Mouse (Mus musculus) lung, postnatal 14 days (tissue): ENCODE results near the gene B4galt5.

ENCODE experiments used
- DNase-seq: peaks from one replicate; pipeline ENCODE4 v3.0.0; 2021

B4galt5 gene

GRCm38 (mm10) chr2:167302031-167302430 lies 47.0 kb downstream of the B4galt5 start:
- DNase-seq, result no peak

- DNase-seq, result no peak
Measured at GRCm38 (mm10) chr2:167301601-167302000, 47.4 kb downstream of the B4galt5 start.

GRCm38 (mm10) chr2:167300943-167301497 lies 48.0 kb downstream of the B4galt5 start:
- DNase-seq, result no peak

DNA sequence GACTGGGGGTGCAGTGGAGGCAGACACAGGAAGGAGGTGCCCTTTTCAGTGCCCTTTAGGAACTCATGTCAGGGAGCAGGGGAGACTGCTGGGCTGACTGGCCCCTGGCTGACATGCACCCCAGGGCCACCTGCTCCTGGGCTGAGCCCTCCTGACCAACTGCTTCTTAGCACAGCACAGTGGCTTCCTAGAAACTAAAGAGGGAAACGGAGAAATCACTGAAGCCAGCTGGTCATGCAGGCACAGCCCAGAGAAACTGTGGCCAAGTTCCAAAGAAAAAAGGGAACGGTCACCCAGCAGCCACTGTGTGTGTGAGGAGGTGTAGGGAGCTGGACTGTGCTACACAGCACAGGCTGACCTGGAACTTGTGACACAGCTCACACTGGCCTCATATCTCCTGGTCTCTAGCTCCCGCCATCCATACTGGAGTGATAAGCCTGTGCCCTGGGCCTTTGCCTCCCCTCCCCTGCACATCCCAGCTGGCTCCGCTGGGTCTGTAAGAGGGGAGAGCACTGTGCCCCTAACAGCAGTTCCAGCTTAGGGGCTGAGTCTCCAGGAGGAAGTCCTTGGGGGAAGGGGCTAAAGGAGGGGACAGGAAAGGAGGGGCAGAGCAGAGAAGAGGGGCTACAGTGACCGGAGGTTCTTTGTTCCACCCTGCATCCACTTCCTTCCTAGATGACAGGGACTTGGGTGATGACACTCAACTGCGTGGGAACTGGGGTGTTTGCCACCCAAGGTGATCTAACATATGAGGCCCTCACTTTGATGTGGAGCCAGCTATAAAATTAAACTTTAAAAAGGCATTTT lies 48.9 kb downstream of the B4galt5 start:
- no peak for DNase-seq

- DNase-seq, result no peak
Measured at GRCm38 (mm10) chr2:167298729-167299705, 50.0 kb downstream of the B4galt5 start.

DNA sequence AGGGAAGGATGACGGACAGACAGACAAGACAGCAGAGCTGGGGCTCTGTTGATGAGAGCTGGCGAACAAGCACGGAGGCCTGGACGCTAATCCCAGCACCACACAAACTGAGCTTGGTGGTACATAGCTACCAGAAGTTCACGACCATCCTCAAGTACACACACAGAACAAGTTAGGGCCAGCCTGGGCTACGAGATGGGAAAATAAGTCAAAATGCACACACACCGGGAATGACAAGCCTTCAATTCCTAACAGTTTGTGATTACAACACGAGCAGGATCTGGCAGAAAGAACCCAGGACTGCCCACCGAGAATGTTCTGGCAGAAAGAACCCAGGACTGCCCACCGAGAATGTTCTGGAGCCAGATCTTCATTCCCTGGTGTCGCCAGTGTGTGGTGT lies 51.0 kb downstream of the B4galt5 start:
- no peak for DNase-seq

GRCm38 (mm10) chr2:167294926-167295325 lies 54.1 kb downstream of the B4galt5 start:
- no peak for DNase-seq

- DNase-seq, result no peak
Measured at GRCm38 (mm10) chr2:167294216-167294615, 54.8 kb downstream of the B4galt5 start.

DNA sequence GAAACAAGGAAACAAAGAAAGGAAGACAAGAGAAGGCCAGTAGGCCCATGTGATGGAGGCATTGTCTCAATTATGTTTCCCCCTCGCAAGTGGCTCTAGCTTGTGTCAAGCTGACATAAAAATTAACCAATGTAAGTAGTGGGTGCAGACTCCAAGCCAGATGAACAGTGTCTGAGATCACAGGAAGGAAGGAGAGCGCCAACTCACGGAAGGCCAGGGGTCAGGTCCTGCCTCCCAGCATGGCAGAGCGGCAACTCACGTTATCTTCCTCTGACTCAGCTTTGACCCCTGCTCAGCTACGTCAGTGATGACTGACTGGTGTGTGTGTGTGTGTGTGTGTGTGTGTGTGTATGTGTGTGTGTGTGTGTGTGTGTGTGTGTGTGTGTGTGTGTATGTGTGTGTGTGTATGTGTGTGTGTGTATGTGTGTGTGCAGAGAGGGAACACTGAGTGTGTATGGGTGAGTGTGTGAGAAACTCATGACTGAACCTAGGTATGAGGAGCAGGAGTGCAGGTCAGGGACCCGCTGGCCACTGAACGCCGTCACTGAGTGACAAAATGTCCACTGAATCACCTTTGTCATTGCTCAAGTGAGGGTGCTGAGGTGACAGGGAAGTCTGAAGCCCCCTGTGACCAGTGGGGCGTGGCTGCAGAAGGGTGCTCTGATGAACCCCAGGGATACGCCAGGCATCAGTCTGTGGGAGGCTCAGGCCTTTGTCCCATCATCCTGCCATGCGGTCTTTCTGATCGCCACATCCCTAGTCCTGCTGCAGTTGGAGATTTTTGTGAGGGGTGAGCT lies 55.5 kb downstream of the B4galt5 start:
- DNase-seq, result no peak

- no peak for DNase-seq
Measured at GRCm38 (mm10) chr2:167292854-167293253, 56.1 kb downstream of the B4galt5 start.

GRCm38 (mm10) chr2:167292151-167292591 lies 56.8 kb downstream of the B4galt5 start:
- DNase-seq, result no peak

DNA sequence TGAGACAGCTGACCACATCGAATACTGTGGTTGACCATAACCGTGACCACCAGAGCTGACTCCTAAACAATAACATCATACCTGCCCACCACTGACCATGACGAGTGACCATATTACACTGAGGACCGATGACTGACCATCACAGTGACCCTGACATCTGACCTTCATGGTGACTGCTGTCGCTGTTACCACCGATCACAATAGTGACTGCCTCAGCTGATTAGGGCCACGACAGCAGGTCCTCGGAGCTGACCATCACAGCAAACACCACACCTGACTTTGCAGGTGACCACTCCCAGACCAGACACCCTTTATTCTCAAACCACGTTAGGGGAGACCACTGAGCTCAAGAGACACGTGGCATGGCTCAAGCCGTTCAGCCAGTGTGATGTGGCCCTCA lies 57.3 kb downstream of the B4galt5 start:
- no peak for DNase-seq

- no peak for DNase-seq
Measured at GRCm38 (mm10) chr2:167281461-167281860, 67.5 kb downstream of the B4galt5 start.

DNA sequence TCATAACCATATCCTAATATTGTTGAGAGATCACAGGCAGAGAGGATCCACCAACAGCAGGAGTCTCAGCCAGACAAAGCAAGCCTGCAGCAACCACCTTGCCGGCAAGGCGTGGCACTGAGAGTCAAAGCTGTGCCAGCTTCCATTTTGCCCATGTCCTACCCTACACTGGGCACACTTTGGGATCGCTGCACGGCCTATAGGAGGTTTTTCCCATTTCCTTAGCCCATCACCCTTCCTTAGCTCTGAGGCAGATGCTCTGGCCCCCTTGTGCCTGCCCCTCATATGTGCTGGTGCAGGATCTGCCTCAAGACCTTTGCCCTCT lies 68.0 kb downstream of the B4galt5 start:
- no peak for DNase-seq

GRCm38 (mm10) chr2:167280090-167280985 lies 68.6 kb downstream of the B4galt5 start:
- DNase-seq, result peak; percentile 74

DNA sequence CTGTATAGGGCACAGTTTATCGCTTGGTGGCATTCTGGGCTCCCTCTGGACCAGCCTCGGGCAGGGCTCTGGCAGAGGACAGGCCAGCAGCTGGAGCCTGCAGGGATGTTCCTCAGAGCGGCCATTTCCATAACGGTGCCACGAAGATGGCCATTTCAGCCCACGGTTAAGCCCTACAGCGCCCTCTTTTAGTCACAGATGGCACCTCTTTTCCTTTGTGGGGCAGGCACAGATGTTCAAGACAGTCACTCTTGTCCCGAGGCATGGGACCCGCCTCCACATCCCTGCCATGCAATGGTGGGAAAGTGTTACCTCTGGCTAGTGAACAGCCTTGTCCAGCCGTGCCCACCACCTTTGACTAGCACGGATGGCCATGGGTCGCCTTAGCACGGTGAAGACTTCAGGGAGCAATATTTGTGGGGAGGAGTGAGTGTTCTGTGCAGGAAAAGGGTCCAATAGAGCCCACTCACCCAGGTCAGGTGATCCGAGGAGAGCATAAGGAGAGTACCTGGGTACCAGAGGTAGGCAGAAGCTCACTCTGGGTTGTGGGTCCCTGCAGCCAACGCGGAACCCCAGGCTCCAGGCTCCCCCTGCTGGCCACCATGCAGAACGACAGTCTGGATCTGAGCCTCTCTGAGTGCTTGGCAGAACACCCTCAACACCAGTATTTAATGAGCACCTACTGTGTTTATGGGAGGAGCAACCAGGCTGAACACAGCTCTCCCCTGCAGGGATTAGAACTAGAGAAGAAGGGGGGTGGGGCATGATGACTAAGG lies 70.0 kb downstream of the B4galt5 start:
- peak; percentile 79 for DNase-seq

GRCm38 (mm10) chr2:167278011-167278410 lies 71.0 kb downstream of the B4galt5 start:
- DNase-seq, result no peak

DNA sequence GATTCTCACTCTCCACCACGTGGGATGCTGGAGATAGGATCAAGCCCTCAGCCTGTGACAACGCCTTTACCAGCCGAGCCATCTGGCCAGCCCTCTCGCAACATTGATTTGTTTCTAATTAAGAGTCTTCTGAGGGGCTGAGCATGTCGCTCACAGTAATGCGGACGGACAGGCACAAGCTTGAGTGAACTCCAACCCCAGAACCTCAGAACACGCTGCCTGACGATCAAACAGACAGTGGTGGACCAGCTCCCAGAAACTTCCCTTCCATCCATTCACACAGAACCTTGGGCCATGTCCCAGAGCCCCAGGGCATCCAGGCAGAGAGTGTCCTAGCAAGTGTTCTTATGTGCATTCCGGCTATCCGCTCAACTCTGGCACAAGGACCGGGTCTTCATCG lies 72.0 kb downstream of the B4galt5 start:
- no peak for DNase-seq

DNA sequence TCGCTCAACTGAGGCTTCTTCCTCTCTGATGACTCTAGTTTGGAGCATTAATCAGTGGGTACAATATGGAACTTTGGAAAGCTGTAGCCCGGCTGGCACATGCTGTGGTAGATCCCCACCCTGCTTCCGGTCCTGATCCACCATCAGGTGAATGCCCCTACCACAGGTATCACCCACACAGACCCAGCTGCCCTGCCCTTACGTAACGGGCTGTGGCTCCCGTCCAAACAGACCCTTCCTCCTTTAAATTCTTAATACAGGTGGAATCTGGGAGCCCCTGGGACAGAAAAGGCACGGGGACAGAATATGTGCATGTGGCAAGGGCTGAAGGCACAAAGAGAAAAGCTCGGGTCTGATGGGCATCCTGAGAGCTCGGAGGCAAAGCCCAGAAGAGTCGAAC lies 73.1 kb downstream of the B4galt5 start:
- no peak for DNase-seq

GRCm38 (mm10) chr2:167274713-167275465 lies 74.1 kb downstream of the B4galt5 start:
- no peak for DNase-seq
